Comparison of ENCODE assay signal across 9 mouse cellular contexts in genomic region chr16:13940847-13941395, GRCm38 (mm10). TPM values are rescaled to one million over a fixed set of nuclear protein-coding genes. Genes with fewer than 3 reads are reported as not detected.
DNase-seq lines count a peak whose midpoint lies in the region; ATAC-seq and TF ChIP-seq lines count a peak whose summit lies in the region.
"Had no signal": no experiment of that assay in that cellular context is flagged by ENCODE, and none has a peak within 500 bp of the region (broad histone marks: within the 10 kb centered on the region; RNA-seq: fewer than 3 reads in every experiment).

No protein-coding gene starts in this region.

- peak overlapping the region; percentile 65 for H3K27ac ChIP-seq in cerebellum, adult 2 months (ENCODE audit: insufficient read depth, low read length)
- no peak overlapping the region for H3K27ac ChIP-seq in limb, embryonic 11.5 days (replicated peaks; ENCODE audit: low read depth, low read length)
- H3K27ac ChIP-seq: macrophage had no signal

- peak overlapping the region; percentile 98 for H3K4me2 ChIP-seq in limb, embryonic 11.5 days (ENCODE audit: low read depth, severe bottlenecking)

- WGBS in cerebellum, adult 2 months, result 1% methylated on average over 34 of the region's 34 CpGs
- WGBS in limb, embryonic 11.5 days, result 3% methylated on average over 34 of the region's 34 CpGs

- H3K36me3 ChIP-seq in limb, embryonic 11.5 days (ENCODE audit: control insufficient read depth, insufficient read depth, low read length), result no peaks in the 10 kb centered on the region
- no peaks in the 10 kb centered on the region for H3K36me3 ChIP-seq in splenic B cell, adult 2 months (ENCODE audit: control insufficient read depth, insufficient read depth, low read length, poor library complexity, severe bottlenecking)

- no peak for DNase-seq in cerebellum, adult 2 months
- DNase-seq in cerebellum, postnatal 14 days, result no peak
- DNase-seq in ovary, postnatal 10 days (ENCODE audit: low spot score), result peak; percentile 9
- DNase-seq in ovary, postnatal 36 days (ENCODE audit: low spot score), result no peak
- no peak for DNase-seq in limb, embryonic 11.5 days (ENCODE audit: low spot score)
- peak; percentile 6 for DNase-seq in splenic B cell, adult 2 months (ENCODE audit: low read depth, low spot score)
- DNase-seq in layer of hippocampus, adult 11-12 months (ENCODE audit: low spot score), result no peak
- no peak for DNase-seq in layer of hippocampus, adult 18-20 months (ENCODE audit: low spot score in 2 of 2)

- H3K4me1 ChIP-seq in cerebellum, adult 2 months (ENCODE audit: control insufficient read depth, insufficient read depth, low read length), result peaks cover 7% of the 10 kb centered on the region; the same call in 1 of the 2 replicates
- no peaks in the 10 kb centered on the region for H3K4me1 ChIP-seq in limb, embryonic 11.5 days (ENCODE audit: control insufficient read depth, insufficient read depth, low read length)

- H3K9ac ChIP-seq in limb, embryonic 11.5 days (ENCODE audit: low read length), result peak overlapping the region; percentile 57

- no peak for TF ChIP-seq CTCF in cerebellum, adult 2 months (IDR thresholded peaks at IDR 0.05; ENCODE audit: borderline replicate concordance, insufficient read depth, low read depth, low read length)

- H3K27me3 ChIP-seq in cerebellum, adult 2 months (ENCODE audit: control insufficient read depth, insufficient read depth, low read length), result no peaks in the 10 kb centered on the region
- H3K27me3 ChIP-seq in limb, embryonic 11.5 days (ENCODE audit: control insufficient read depth, insufficient read depth, low read length), result peaks cover 5% of the 10 kb centered on the region; the same call in 1 of the 2 replicates
- no peaks in the 10 kb centered on the region for H3K27me3 ChIP-seq in splenic B cell, adult 2 months (ENCODE audit: control insufficient read depth, insufficient read depth, low read length, poor library complexity, severe bottlenecking)

- no peaks in the 10 kb centered on the region for H3K9me3 ChIP-seq in limb, embryonic 11.5 days (ENCODE audit: control insufficient read depth, low read length)

- no peak for TF ChIP-seq POLR2A in cerebellum, adult 2 months (IDR thresholded peaks at IDR 0.05; ENCODE audit: borderline replicate concordance, insufficient read depth, low read length)

- H3K4me3 ChIP-seq in cerebellum, adult 2 months (replicated peaks; ENCODE audit: insufficient read depth, low read depth, low read length), result peak overlapping the region; percentile 61
- H3K4me3 ChIP-seq in limb, embryonic 11.5 days (ENCODE audit: low read depth, low read length), result peak overlapping the region; percentile 63

- peak; percentile 83 for ATAC-seq in limb, embryonic 11.5 days (ENCODE audit: insufficient number of reproducible peaks, low FRiP score, low TSS enrichment, low read depth)

RNA-seq across cellular contexts. Expression of gene Mpv17l, which starts 38.0 kb away (rescaled TPM):
- 30.7 and 36.7 TPM in 2 replicates for polyA plus RNA-seq in cerebellum, adult 2 months (2012; rRNA removed)
- polyA plus RNA-seq in limb, embryonic 11.5 days (2014; fragmentation: Nextera tagmentation; extraction: Ambion mirVana), result 2.6 and 3.1 TPM in 2 replicates
- total RNA-seq in layer of hippocampus, adult 18-20 months (2021), result 10 to 100 TPM; 74.1 to 75.9 TPM

RNA-seq across cellular contexts. Expression of gene Pdxdc1, which starts 38.0 kb away (rescaled TPM):
- polyA plus RNA-seq in cerebellum, adult 2 months (2012; rRNA removed), result 94.7 and 105 TPM in 2 replicates
- polyA plus RNA-seq in limb, embryonic 11.5 days (2014; fragmentation: Nextera tagmentation; extraction: Ambion mirVana), result 84.4 and 87.6 TPM in 2 replicates
- 10 to 100 TPM; 66.5 to 75.8 TPM for total RNA-seq in layer of hippocampus, adult 18-20 months (2021)

RNA-seq across cellular contexts. Expression of gene 2900011O08Rik, which starts 45.5 kb away (rescaled TPM):
- polyA plus RNA-seq in cerebellum, adult 2 months (2012; rRNA removed), result 154 and 162 TPM in 2 replicates
- 6.8 and 8.5 TPM in 2 replicates for polyA plus RNA-seq in limb, embryonic 11.5 days (2014; fragmentation: Nextera tagmentation; extraction: Ambion mirVana)
- total RNA-seq in layer of hippocampus, adult 18-20 months (2021), result 100 to 1,000 TPM; 265 to 279 TPM
- polyA plus RNA-seq: macrophage had no signal

RNA-seq across cellular contexts. Expression of gene Ifitm7, which starts 45.8 kb away (rescaled TPM):
- 0.70 and 1.1 TPM in 2 replicates for polyA plus RNA-seq in cerebellum, adult 2 months (2012; rRNA removed)
- 0.21 and 0.45 TPM in 2 replicates for polyA plus RNA-seq in limb, embryonic 11.5 days (2014; fragmentation: Nextera tagmentation; extraction: Ambion mirVana)
- 1 to 10 TPM; 2.0 to 2.3 TPM for total RNA-seq in layer of hippocampus, adult 18-20 months (2021)
- polyA plus RNA-seq: macrophage had no signal

Comparison
In these comparisons a context has a peak if more than half of its experiments do, and no peak if none do; other contexts are left out.
1. DNase-seq: peak in ovary, postnatal 10 days (single experiment) and splenic B cell, adult 2 months (single experiment); none in cerebellum, adult 2 months (0 of 2), cerebellum, postnatal 14 days (0 of 2), ovary, postnatal 36 days (single experiment), limb, embryonic 11.5 days (single experiment), layer of hippocampus, adult 11-12 months (single experiment) and layer of hippocampus, adult 18-20 months (0 of 2).
2. RNA of gene 2900011O08Rik, which starts 45.5 kb away (polyA plus RNA-seq): 154 to 162 TPM in cerebellum, adult 2 months; 6.8 to 8.5 TPM in limb, embryonic 11.5 days; every median in the first group is over 10 times any median in the second.